Mouse (Mus musculus) midbrain, embryonic 14.5 days (tissue): ENCODE measurements around the gene Trpm4. TPM values are rescaled to one million over a fixed set of nuclear protein-coding genes. Genes with fewer than 3 reads are reported as not detected.

ENCODE experiments used
- ATAC-seq: fragments of 200-750 bp; cut with Nextera tagmentation; 2 replicates; pipeline ENCODE4 v1.8.0; 2017; ENCODE audit warnings: moderate number of reproducible peaks, moderate library complexity; ENCODE audit not compliant: low FRiP score, low TSS enrichment
- DNase-seq: peaks from one replicate; pipeline ENCODE4 v3.0.0-alpha.2; 2015
- H3K27ac ChIP-seq: fragments of 300-500 bp; sonication (generic); replicated peaks from 2 replicates; pipeline ENCODE4 v1.5.1; 2014; ENCODE audit warnings: mild to moderate bottlenecking, low read depth, low read length, moderate library complexity
- H3K27me3 ChIP-seq: fragments of 300-500 bp; sonication (generic); 2 replicates; pipeline ENCODE4 v1.6.1; 2014; ENCODE audit warnings: low read length, control low read depth, mixed read lengths; ENCODE audit not compliant: control insufficient read depth, insufficient read depth
- H3K36me3 ChIP-seq: fragments of 300-500 bp; sonication (generic); 2 replicates; pipeline ENCODE4 v1.6.1; 2014; ENCODE audit warnings: low read length, control low read depth; ENCODE audit not compliant: control insufficient read depth, insufficient read depth
- H3K4me1 ChIP-seq: fragments of 300-500 bp; sonication (generic); 2 replicates; pipeline ENCODE4 v1.6.1; 2014; ENCODE audit warnings: mild to moderate bottlenecking, antibody characterized with exemption, low read length, control low read depth; ENCODE audit not compliant: control insufficient read depth, insufficient read depth
- H3K4me2 ChIP-seq: fragments of 300-500 bp; sonication (generic); 2 replicates; pipeline ENCODE4 v1.6.1; 2014; ENCODE audit warnings: mild to moderate bottlenecking, low read length, moderate library complexity
- H3K4me3 ChIP-seq: fragments of 300-500 bp; sonication (generic); replicated peaks from 2 replicates; pipeline ENCODE4 v1.5.1; 2014; ENCODE audit warnings: low read depth, low read length
- H3K9ac ChIP-seq: fragments of 300-500 bp; sonication (generic); replicated peaks from 2 replicates; pipeline ENCODE4 v1.6.1; 2014; ENCODE audit warnings: mild to moderate bottlenecking, low read length, moderate library complexity
- H3K9me3 ChIP-seq: fragments of 300-500 bp; sonication (generic); 2 replicates; pipeline ENCODE4 v1.6.1; 2016; ENCODE audit warnings: low read length, control low read depth, mixed read lengths; ENCODE audit not compliant: control insufficient read depth
- WGBS: fragments of 180-500 bp; shearing (Covaris S2); extraction: QIAGEN DNeasy Blood & Tissue Kit; methylation state at CpG from one replicate; pipeline ENCODE4 v1.1.7; 2014; 5-methylcytosine and 5-hydroxymethylcytosine counted together
- polyA plus RNA-seq: library from polyadenylated mRNA; unstranded; fragments of >200 nt; fragmentation: Nextera tagmentation; extraction: Ambion mirVana; gene quantifications from 2 replicates; pipeline ENCODE4 v1.2.1, GENCODE M21; 2014

The Trpm4 gene
- polyA plus RNA-seq, 1 experiment from 2014 or later, result 8.4 TPM

DNA sequence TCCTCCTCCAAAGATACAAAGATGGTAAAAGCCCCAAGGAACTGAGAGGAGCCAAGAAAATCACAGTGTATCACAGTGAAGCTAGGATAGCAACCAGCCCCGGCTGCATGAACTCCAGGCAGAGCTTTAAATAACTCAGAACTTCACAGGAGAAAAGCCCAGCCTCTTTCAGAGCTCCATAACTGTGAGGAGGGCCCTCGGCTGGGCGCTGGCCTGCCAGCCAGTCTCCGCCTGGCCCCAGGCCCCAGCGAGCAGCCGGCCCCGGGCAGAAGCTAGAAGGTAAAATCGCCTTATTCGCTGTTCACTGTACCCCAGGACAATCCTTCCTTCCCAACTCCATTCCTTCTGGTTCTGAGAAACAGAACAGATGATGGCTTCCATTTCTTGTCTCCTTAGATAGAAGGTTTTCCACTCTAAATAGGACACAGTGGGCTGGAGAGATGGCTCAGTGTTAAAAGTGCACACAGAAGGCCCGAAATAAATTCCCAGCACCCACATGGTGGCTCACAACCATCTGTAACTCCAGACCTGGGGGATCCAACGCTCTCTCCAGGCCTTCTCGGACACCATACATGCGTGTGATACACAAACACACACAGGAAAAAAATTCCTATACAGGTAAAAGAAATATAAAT, 4.6 kb downstream of the Trpm4 start:
- no peak for DNase-seq
- Histone ChIP-seq H3K36me3 (no peaks in the 10 kb centered on the region), H3K4me3 (no peak overlapping the region), H3K27ac (no peak overlapping the region), H3K27me3 (no peaks in the 10 kb centered on the region), H3K9me3 (no peaks in the 10 kb centered on the region), H3K4me1 (no peaks in the 10 kb centered on the region), H3K9ac (no peak overlapping the region), H3K4me2 (no peak overlapping the region)
- no peak for ATAC-seq
- WGBS, result 79% methylated on average over 13 of the region's 13 CpGs

DNA sequence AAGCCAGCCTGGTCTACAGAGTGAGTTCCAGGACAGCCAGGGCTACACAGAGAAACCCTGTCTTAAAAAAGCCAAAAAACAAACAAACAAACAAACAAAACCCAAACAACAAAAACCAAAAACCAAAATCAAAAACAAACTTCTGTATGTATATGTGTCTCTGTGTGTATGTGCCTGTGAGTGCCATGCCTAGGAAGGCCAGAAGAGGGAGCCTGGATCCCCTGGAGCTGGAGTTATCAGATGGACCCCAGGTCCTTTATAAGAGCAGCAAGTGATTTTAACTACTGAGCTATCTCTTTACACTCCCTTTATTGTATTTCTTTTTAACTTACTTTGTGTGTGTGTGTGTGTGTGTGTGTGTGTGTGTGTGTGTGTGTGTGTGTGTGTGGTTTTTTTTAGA, 7.8 kb downstream of the Trpm4 start:
- H3K4me2 ChIP-seq, result no peak overlapping the region
- no peak for DNase-seq
- no peak for ATAC-seq
- H3K9ac ChIP-seq, result no peak overlapping the region
- no peaks in the 10 kb centered on the region for H3K27me3 ChIP-seq
- no peaks in the 10 kb centered on the region for H3K9me3 ChIP-seq
- H3K27ac ChIP-seq, result no peak overlapping the region
- no peak overlapping the region for H3K4me3 ChIP-seq
- H3K4me1 ChIP-seq, result no peaks in the 10 kb centered on the region
- H3K36me3 ChIP-seq, result no peaks in the 10 kb centered on the region

DNA sequence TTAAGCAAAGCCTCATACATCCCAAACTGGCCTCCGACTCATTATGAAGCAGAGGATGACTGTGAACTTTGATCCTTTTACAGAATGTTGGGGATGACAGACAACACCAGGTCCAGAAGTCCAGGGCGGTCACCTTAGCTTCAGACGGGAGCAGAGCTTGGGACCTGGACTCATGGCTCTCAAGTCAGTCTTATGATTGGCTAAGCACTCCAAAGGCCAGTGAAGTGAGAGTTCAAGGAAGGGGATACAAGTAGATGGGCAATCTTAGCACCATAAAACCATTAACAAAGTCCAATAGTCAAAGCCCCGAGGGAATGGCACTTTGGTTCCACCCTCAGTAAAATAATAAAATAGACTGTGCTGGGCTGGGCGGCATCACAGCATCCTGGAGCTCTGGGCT, 10.5 kb downstream of the Trpm4 start:
- 95% methylated on average over 5 of the region's 5 CpGs for WGBS
- DNase-seq (no peak), ATAC-seq (no peak)
- no peaks in the 10 kb centered on the region for H3K36me3 ChIP-seq
- H3K9me3 ChIP-seq, result no peaks in the 10 kb centered on the region
- H3K27me3 ChIP-seq, result no peaks in the 10 kb centered on the region
- no peak overlapping the region for H3K4me3 ChIP-seq
- no peak overlapping the region for H3K9ac ChIP-seq
- H3K4me2 ChIP-seq, result no peak overlapping the region
- no peaks in the 10 kb centered on the region for H3K4me1 ChIP-seq
- no peak overlapping the region for H3K27ac ChIP-seq

GRCm38 (mm10) chr7:45322245-45322644, 11.3 kb downstream of the Trpm4 start:
- Histone ChIP-seq H3K27me3 (no peaks in the 10 kb centered on the region), H3K27ac (no peak overlapping the region), H3K4me3 (no peak overlapping the region), H3K4me1 (no peaks in the 10 kb centered on the region), H3K9me3 (no peaks in the 10 kb centered on the region), H3K4me2 (no peak overlapping the region), H3K9ac (no peak overlapping the region), H3K36me3 (no peaks in the 10 kb centered on the region)
- ATAC-seq (no peak), DNase-seq (no peak)
- 88% methylated on average over 4 of the region's 4 CpGs for WGBS

DNA sequence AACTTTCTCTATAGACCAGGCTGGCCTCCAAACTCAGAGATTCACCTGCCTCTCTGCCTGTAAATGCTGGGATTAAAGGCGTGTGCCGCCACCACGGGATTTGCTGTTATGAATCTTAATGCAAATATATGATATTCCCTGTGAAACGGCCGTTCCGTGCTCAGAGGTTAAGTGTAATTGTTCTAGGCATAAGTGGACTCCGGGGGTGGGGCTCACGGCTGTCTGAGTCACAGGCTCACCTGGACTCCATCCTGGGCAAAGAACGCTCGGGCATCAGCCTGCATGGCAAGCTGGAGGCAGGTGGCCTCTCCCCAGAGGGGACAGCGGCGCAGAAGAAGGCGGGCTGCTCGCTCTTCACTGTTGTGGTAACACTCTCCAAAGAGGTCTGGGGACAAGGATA, 17.0 kb downstream of the Trpm4 start:
- H3K4me1 ChIP-seq, result 0 out of 2 replicates have a peak, but pooled peaks cover 5% of the 10 kb centered on the region
- ATAC-seq (no peak), DNase-seq (no peak)
- no peak overlapping the region for H3K4me2 ChIP-seq
- no peaks in the 10 kb centered on the region for H3K9me3 ChIP-seq
- no peaks in the 10 kb centered on the region for H3K27me3 ChIP-seq
- H3K9ac ChIP-seq, result no peak overlapping the region
- H3K36me3 ChIP-seq, result no peaks in the 10 kb centered on the region
- no peak overlapping the region for H3K4me3 ChIP-seq
- WGBS, result 89% methylated on average over 14 of the region's 14 CpGs
- no peak overlapping the region for H3K27ac ChIP-seq

GRCm38 (mm10) chr7:45315182-45315701, 18.3 kb downstream of the Trpm4 start:
- H3K4me1 ChIP-seq, result 0 out of 2 replicates have a peak, but pooled peaks cover 5% of the 10 kb centered on the region

DNA sequence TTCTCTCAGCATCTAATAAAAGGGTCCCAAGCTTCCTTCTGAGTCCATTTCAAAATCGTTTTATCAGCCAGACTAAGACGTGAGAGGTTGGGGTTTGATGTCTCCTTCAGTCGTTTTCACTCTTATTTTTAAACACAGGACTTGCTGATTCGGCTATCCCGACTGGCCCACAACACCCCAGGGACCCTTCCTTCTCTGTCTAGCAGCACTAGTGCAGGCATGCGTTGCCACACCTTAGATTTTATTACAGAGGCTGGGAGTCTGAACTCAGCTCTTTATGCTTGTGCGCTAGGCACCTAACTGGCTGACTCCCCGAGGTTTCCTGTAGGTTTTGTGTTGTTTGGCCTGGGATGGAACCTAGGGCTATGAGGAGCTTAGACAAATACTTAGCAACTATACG, 20.1 kb downstream of the Trpm4 start:
- no peak overlapping the region for H3K4me3 ChIP-seq
- no peaks in the 10 kb centered on the region for H3K27me3 ChIP-seq
- H3K4me2 ChIP-seq, result no peak overlapping the region
- H3K9ac ChIP-seq, result no peak overlapping the region
- peak; percentile 14 for DNase-seq
- 45% methylated on average over 9 of the region's 9 CpGs for WGBS
- 0 out of 2 replicates have a peak, but pooled peaks cover 5% of the 10 kb centered on the region for H3K4me1 ChIP-seq
- no peaks in the 10 kb centered on the region for H3K9me3 ChIP-seq
- 0 out of 2 replicates have a peak overlapping the region, but pooled peaks have one; percentile 5 for H3K27ac ChIP-seq
- no peaks in the 10 kb centered on the region for H3K36me3 ChIP-seq
- ATAC-seq, result no peak

More at GRCm38 (mm10) chr7:45315182-45315701, 18.3 kb downstream of the Trpm4 start:
- Histone ChIP-seq H3K4me2 (no peak overlapping the region), H3K9ac (no peak overlapping the region), H3K27ac (no peak overlapping the region), H3K4me3 (no peak overlapping the region), H3K27me3 (no peaks in the 10 kb centered on the region), H3K36me3 (no peaks in the 10 kb centered on the region), H3K9me3 (no peaks in the 10 kb centered on the region)
- ATAC-seq (no peak), DNase-seq (no peak)
- 85% methylated on average over 10 of the region's 10 CpGs for whole genome bisulfite sequencing

GRCm38 (mm10) chr7:45312686-45313453, 20.7 kb downstream of the Trpm4 start:
- no peaks in the 10 kb centered on the region for H3K9me3 ChIP-seq
- 38% methylated on average over 10 of the region's 10 CpGs for WGBS
- 0 out of 2 replicates have a peak, but pooled peaks cover 5% of the 10 kb centered on the region for H3K4me1 ChIP-seq
- DNase-seq (peak; percentile 38), ATAC-seq (no peak)
- 0 out of 2 replicates have a peak overlapping the region, but pooled peaks have one; percentile 5 for H3K27ac ChIP-seq
- no peak overlapping the region for H3K4me3 ChIP-seq
- H3K9ac ChIP-seq, result no peak overlapping the region
- no peaks in the 10 kb centered on the region for H3K27me3 ChIP-seq
- no peaks in the 10 kb centered on the region for H3K36me3 ChIP-seq
- no peak overlapping the region for H3K4me2 ChIP-seq
